Mouse (Mus musculus) megakaryocyte, adult 5-6 weeks (primary cell): ENCODE results near the gene Tbx19. TPM values are rescaled to one million over a fixed set of nuclear protein-coding genes. Genes with fewer than 3 reads are reported as not detected.

Experiments used
- ATAC-seq: 2 replicates; pipeline ENCODE4 v1.8.0; 2016; ENCODE audit warnings: mild to moderate bottlenecking, inconsistent platforms; ENCODE audit not compliant: poor library complexity, severe bottlenecking
- total RNA-seq, 2 experiments: library from RNA; stranded (forward) in 1 of 2; stranded (reverse) in 1 of 2; fragments of 153-499, 151-499 nt in 1 of 2; fragments of 221-1000, 200-1000 nt in 1 of 2; gene quantifications; 2 replicates each; pipeline versions ENCODE4 v1.2.3 to v1.2.4; 2015 to 2017

Tbx19 gene
- total RNA-seq, 2 experiments from 2014 or later, result not detected

DNA sequence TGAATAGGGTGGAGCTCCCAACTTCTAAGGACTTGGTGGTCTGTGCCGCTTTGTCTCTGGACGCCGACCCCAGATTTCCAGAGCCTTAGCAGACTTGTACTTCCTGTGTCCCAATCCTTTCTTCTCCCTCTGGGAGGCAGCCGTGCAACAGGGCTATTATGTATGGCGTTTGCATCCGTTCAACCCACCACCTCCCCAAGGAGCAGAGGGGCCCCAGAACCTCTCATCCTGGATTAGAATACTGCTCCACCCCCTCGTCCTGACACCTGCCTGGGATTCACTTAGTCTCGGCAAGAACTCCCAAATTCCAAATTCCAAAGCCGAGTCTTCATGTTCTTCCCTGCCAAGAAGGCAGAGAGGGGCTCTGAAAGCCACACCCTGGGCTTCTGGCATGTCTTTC, 40.8 kb downstream of the Tbx19 start:
- no peak for ATAC-seq

DNA sequence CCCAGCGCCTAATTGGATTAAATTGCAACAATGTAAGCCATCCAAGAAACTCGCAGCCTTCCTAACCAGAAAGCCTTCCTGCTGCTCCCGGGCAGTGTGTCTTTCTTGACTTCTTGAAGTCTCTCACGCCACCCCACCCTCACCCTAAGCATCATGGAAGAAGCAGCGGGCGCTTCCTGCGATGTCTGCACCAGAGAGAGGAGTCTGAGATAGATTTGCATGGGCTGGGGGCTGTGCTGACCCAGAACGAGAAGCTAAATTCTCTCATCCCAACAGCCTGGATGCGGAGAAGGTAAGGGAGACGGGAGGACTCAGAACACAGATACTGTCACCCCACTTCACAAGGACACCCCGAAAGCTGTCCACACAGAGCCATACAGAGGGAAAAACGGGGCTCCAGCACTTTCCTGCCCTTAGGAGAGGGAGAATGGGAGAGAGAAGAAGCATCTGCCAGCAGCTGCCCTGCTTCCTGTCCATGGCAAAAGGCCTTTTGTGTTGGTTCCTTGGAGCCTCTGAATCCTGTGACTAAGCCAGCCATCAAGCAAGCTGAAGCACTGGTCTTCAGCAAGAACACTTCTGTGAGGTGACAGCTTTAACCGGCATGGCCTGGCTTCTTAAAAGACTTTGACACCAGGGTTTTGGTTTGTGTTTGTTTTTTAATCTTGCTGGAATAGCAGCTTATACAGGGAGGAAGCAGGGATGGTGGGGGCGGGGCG, 41.4 kb downstream of the Tbx19 start:
- ATAC-seq, result no peak

DNA sequence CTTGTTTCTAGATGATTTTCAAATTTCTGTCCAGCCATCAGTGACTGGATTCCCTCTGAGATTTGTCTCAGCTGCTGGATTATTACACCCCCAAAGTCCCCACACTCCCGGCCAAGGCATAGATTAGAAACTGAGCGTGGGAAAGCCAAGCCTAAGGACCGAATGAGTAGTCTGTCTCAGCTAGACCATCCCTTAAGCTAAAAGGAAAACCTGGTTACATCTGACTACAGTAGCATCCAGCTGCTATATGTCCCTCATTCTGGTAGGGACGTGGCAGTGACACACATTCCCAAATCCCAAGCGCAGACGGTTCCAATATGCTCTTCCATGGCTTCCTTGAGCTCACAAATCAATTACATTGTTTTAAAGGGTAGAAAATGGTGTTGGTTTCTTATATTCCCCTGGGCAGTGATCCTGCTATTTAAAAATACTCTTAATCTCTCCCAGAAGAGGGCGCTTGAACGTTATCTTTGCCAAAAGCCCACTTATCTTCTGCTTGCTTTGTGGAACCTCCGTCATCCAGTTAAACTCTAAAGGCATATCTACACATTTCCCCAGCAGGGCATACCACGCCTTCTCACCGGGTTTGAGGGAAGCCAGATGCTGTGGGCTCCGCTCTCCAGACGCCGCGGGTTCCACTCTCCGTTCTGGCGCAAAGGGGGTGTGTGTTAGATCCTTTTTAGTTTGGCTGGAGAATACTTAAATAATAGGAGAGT, 46.0 kb downstream of the Tbx19 start:
- ATAC-seq, result peak; percentile 50

DNA sequence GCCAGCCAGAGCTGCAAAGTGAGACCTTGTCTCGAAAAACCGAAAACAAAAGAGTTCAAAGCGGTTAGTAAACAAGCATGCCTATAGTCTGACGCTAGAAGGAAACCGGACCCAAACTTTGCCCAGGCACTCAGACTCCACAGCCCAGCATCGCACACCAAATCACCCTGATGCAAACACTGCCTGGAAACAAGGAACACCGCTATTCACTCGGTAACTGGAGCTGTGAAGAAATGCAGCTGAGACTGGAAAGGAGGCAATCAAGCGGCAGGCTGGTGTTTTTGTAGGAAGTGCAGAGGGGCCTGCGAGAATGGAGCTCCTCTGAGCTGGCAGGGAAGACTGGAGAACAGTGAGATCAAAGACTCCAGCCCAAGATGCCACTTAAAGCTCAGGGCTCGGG, 46.9 kb downstream of the Tbx19 start:
- ATAC-seq, result no peak

DNA sequence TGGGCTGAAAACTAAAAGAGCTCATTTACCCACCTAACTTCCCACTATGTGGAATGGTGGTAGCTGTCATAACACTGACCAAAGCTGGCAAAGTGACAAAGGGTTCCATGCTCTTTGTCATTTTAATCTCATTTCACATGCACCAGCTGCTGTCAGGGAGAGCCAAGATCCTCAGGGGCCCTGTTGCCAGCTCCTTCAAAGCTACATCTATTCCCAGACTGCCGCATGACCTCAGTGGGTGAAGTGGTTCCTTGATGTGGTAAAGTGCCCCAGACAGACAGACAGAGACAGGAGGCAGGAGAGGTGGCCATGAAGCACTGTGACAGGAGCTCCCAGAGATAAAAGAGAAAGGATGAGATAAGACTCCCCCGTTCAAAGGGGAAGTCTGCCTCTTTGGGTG, 49.9 kb downstream of the Tbx19 start:
- ATAC-seq, result no peak

DNA sequence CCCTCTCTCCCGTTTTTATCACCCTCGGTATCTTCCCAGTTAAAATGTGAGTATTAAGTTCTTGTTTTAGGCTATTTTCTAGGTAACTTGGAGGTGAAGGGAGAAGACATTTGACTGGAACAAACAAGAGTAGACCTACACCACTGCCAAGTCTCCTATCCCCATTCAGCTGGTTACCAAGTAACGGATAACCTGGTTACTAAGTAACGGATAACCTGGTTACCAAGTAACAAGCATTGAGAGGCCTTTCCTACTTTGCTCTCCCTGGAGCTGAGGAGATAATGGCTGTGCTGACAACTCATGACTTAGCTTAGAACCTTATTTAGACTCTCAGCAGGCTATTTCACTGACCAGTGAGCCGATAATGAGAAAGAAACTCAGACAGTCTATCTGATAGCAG, 51.4 kb downstream of the Tbx19 start:
- ATAC-seq, result no peak

DNA sequence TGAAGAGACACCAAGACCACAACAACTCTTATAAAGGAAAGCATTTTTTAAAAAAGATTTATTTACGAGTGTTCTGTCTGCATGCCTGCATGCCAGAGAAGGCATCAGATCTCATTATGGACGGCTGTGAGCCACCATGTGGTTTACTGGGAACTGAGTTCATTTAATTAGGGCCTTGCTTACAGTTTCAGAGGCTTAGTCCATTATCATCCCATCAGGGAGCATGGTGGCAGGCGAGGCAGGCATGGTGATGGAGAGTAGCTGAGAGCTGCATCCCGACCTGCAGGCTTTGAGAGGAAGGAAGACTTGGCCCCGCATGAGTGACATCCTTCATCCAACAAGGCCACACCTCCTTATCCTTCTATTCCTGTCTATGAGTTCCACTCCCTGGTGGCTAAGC, 52.1 kb downstream of the Tbx19 start:
- no peak for ATAC-seq

DNA sequence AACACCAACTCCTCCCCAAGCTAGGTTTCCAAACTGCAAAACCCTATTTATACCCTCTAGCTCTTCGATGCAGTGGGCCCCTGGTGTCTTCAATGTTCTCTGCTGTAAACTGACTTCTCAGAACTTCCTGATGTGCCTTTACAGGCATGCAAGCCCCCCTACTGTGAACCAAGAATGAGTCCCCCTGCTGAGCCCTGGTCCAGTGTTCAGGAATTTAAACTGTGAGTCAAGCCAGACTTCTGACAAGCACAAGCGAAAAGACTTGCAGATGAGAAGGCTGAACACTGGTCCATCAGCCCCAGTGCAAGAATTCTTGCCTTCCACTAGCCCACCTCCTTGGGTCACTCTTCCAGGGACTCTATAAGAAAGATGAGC, 54.6 kb downstream of the Tbx19 start:
- ATAC-seq, result no peak

DNA sequence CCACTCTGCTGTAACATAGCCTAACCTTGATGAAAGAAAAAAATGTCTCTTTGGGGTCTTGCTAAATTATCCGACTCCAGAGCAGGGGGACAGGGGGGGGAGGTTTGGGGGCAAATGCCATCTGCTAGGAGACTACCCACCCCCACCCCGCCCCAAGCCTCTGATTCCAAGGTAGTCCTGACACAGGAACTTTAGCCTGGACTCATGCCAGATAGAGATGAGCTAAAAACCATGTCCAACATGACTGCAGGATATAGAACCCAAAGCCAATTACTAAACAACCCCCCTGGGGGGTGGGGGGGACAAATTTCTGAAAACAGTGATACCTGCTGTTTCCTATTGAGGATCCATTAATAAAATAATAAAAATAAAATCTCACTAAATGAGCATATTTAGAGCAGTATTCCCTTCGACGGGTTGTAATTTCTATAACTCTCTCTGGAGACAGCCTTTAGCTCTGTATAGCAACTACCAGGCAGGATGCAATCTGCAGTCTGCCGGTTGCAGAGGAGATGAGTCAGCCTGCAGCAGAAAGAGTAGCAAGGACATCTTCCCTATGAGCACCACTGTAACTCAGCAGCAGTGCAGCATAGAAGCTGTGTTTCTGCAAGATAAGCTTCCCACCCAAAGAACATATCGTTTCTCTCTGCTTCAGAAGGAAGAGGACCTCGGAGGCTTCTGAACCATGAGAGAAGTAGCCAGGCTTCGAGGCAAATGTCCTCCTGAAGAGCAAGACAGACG, 55.1 kb downstream of the Tbx19 start:
- ATAC-seq, result peak; percentile 38

DNA sequence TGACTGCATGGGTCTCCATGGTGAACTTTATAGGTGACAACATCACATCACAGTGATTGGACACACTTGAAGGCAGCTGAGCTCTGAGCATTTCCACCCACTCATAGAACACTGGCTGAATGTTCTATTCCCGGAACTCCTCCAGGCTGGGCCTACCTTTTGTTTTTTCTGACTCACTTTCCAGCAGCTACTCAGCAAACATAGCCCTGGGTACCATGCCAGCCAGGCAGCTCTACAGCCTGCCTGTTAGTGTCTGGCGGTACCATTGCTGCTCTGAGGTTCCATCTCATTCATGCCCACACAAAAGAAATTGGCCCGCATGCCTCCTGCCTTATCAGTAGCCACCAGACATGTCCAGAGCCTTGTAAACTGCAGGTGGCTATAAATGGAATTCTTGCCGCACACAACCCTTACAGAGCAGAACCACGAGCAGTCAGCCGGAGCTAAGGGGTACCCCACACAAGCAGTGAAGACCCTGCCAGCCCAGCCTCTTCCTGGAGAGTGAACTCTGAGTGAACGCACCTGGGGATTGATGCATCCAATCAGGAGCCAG, 55.8 kb downstream of the Tbx19 start:
- peak; percentile 47; the same call in 1 of the 2 replicates for ATAC-seq

DNA sequence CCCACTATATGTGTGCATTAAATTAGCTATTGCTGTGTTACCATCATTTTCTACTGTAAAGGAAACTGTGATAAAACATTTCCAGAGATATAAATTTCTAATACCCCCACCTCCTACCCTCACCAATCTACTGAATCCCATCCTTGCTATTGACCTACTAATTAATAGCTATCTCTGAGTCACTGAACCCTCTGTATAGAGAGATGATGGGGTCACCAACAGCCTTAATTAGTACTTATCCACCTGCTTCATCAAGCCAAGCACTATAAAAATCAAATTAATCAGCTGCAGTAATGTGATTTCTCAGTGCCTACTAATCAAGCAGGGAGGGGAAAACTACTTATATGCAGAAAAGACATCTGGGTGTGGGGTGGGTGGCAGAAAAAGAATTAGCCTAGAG, 61.0 kb downstream of the Tbx19 start:
- ATAC-seq, result no peak

DNA sequence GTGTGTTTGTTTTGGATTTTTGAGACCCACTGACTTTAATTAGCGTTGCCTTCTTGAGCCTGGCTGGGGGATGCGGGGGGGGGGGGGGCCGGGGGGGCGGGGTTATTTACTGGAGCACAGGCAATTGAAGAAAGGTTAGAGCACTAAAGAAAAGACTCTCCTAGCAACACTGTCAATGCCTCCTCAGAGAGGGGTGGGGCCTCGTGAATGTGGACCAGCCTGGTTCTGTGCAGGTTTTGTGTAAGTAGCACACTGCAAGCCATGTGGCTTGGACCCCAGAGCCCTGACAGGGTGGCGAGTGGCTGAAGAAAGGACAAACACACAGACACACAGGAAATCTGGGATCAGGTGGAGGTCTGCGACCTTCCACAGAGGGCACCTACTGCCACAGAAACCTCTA, 65.7 kb downstream of the Tbx19 start:
- no peak for ATAC-seq

DNA sequence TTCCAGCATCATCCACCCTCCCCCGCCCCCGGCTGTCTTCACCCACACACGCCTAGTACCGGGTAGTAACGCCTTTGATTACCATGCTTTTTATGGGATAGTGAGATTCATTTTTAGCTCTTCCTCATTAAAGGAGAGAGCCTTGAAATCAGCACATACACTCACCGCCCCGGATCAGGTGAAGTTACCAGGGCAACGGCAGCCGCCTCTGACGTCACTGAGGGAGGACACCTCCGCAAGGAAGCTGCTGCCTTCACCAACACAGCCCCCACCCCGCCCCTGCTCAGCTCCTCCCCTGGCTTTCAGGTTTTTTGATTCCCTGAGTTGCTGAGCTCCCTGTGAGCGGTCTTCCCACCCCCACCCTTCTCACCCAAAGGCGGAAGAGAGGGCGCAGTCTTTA, 68.9 kb downstream of the Tbx19 start:
- peak; percentile 52 for ATAC-seq

DNA sequence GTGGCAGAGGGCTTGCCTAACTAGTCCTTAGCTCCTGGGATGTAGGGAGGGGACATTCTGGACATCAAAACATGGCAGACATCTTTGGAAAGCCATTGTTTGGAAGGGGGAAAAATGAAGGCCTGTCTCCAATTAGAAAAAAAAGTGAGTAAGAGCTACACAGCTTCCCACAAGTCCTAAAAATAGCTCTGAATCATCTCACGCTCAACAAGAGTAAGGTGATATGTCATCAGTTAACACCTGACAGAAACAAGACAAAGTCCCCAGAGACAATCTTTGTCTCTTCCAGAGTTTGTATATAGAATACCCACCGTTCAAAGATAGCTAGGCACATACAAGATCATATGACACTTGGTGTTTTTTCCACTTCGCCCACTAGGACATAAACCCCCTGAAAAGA, 71.0 kb downstream of the Tbx19 start:
- ATAC-seq, result no peak

Other genes with a start within 250 kb of the Tbx19 start
- gene Xcl1, start 225.2 kb downstream of the Tbx19 start, total RNA-seq (2015), result 4.5 and 12.4 TPM in 2 replicates
- gene Xcl1, start 225.2 kb downstream of the Tbx19 start, total RNA-seq (2017), result 13.4 and 13.8 TPM in 2 replicates
- gene Sft2d2, start 33.7 kb upstream of the Tbx19 start, total RNA-seq (2015), result 36.7 and 40.6 TPM in 2 replicates
- gene Sft2d2, start 33.7 kb upstream of the Tbx19 start, total RNA-seq (2017), result 43.9 and 46.4 TPM in 2 replicates
- gene Tiprl, start 76.2 kb upstream of the Tbx19 start, total RNA-seq (2015), result 25.7 and 25.8 TPM in 2 replicates
- gene Tiprl, start 76.2 kb upstream of the Tbx19 start, total RNA-seq (2017), result 49.6 and 52.0 TPM in 2 replicates
- gene Gpr161, start 135.0 kb upstream of the Tbx19 start, total RNA-seq (2015), result not detected in 2 replicates
- 0.04 and 0.08 TPM in 2 replicates for gene Gpr161, start 135.0 kb upstream of the Tbx19 start, total RNA-seq (2017)